Mouse (Mus musculus) E14TG2a.4 (cell line): ENCODE data around the gene Llcfc1.

Experiments
- CTCF ChIP-seq: conservative IDR thresholded peaks from 2 replicates; pipeline ENCODE4 v1.5.1; 2014; ENCODE audit warnings: low read length
- NANOG ChIP-seq: IDR thresholded peaks from 2 replicates; pipeline ENCODE4 v1.6.1; 2014; ENCODE audit warnings: borderline replicate concordance, low read length, mixed read lengths
- POU5F1 ChIP-seq: IDR thresholded peaks from 2 replicates; pipeline ENCODE4 v1.6.1; 2014; ENCODE audit warnings: low read length, borderline replicate concordance

- no peak for TF ChIP-seq CTCF
- no peak for TF ChIP-seq NANOG
- no peak for TF ChIP-seq POU5F1
These were observed 46.8 kb upstream of the Llcfc1 start for GRCm38 (mm10) chr6:41637393-41637792.
